Mouse (Mus musculus) intestine, embryonic 14.5 days (tissue): ENCODE data around the gene Tunar. TPM values are rescaled to one million over a fixed set of nuclear protein-coding genes. Genes with fewer than 3 reads are reported as not detected.
A peak's percentile ranks its signal among the peaks of the same experiment; 100 is the strongest.

ENCODE experiments used
- ATAC-seq: fragments of 200-750 bp; cut with Nextera tagmentation; replicated peaks from 2 replicates; pipeline ENCODE4 v1.8.0; 2017; ENCODE audit warnings: low read depth, moderate number of reproducible peaks, moderate TSS enrichment, moderate library complexity; ENCODE audit not compliant: low FRiP score, low TSS enrichment
- DNase-seq: peaks from one replicate; pipeline ENCODE4 v3.0.0-alpha.2; 2018; ENCODE audit warnings: low spot score
- H3K27ac ChIP-seq: fragments of 300-500 bp; sonication (generic); 2 replicates; pipeline ENCODE4 v1.5.1; 2014; ENCODE audit warnings: low read depth, mild to moderate bottlenecking, control low read depth
- H3K27me3 ChIP-seq: fragments of 300-500 bp; sonication (generic); replicated peaks from 2 replicates; pipeline ENCODE4 v1.6.1; 2014; ENCODE audit warnings: low read length, control low read depth; ENCODE audit not compliant: control insufficient read depth, insufficient read depth
- H3K36me3 ChIP-seq: fragments of 300-500 bp; sonication (generic); 2 replicates; pipeline ENCODE4 v1.6.1; 2014; ENCODE audit warnings: low read length, control low read depth; ENCODE audit not compliant: control insufficient read depth, insufficient read depth
- H3K4me1 ChIP-seq: fragments of 300-500 bp; sonication (generic); replicated peaks from 2 replicates; pipeline ENCODE4 v1.6.1; 2014; ENCODE audit warnings: low read length, control low read depth, mixed read lengths; ENCODE audit not compliant: control insufficient read depth, insufficient read depth
- H3K4me2 ChIP-seq: fragments of 300-500 bp; sonication (generic); 2 replicates; pipeline ENCODE4 v1.6.1; 2014; ENCODE audit warnings: low read length
- H3K4me3 ChIP-seq: fragments of 300-500 bp; sonication (generic); 2 replicates; pipeline ENCODE4 v1.5.1; 2014; ENCODE audit warnings: low read depth, low read length, control low read depth, mixed read lengths
- H3K9ac ChIP-seq: fragments of 300-500 bp; sonication (generic); 2 replicates; pipeline ENCODE4 v1.6.1; 2014; ENCODE audit warnings: mild to moderate bottlenecking, low read length
- H3K9me3 ChIP-seq: fragments of 300-500 bp; sonication (generic); 2 replicates; pipeline ENCODE4 v1.6.1; 2016; ENCODE audit warnings: low read length, control low read depth; ENCODE audit not compliant: control insufficient read depth
- WGBS: fragments of 180-500 bp; shearing (Covaris S2); extraction: QIAGEN DNeasy Blood & Tissue Kit; methylation state at CpG from one replicate; pipeline ENCODE4 v1.1.7; 2014; 5-methylcytosine and 5-hydroxymethylcytosine counted together
- polyA plus RNA-seq: library from polyadenylated mRNA; unstranded; fragments of >200 nt; fragmentation: Nextera tagmentation; extraction: Ambion mirVana; gene quantifications from 2 replicates; pipeline ENCODE4 v1.2.1, GENCODE M21; 2014

Tunar gene
- polyA plus RNA-seq, 1 experiment from 2014 or later: 0.18 TPM

DNA sequence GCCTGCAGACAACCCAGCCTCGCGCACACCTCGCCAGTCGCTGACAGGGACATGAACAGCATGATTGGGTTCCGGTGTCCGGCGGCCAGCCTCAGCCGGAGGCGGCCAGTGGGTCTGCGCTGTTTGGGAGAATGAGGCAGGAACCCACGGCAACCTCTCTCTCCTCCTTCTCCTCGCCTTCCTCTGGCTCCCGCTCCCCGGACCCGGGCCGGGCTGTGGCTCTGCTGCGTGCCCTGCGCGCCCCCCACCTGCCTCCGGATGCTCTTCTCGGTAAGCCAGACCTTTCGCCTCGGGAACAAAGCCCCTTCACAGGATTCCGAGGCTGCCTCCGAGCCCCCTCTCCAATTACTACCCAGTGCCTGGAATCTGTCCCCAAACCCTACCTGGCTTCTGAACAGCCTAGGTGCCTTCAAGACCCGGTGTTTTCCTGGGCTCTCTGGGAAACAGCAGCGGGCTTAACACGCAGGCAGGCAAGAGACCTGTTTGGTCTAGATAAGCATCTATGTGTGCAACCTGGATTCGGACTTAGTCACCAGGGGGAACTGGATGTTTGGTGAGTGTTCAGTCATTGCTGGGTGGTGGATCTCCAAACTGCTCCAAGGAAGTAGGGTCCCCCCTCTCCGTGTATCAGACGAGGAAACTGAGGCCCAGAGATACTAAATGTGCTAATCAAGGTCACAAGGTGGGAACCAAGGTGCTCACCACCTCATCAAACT is 3.8 kb downstream of the Tunar start:
- no peaks in the 10 kb centered on the region for H3K4me1 ChIP-seq
- ATAC-seq (no peak), DNase-seq (peak; percentile 64)
- H3K9ac ChIP-seq: peak overlapping the region; percentile 40
- H3K27me3 ChIP-seq: peaks cover 23% of the 10 kb centered on the region
- H3K36me3 ChIP-seq: no peaks in the 10 kb centered on the region
- 4% methylated on average over 31 of the region's 31 CpGs for WGBS
- H3K9me3 ChIP-seq: no peaks in the 10 kb centered on the region
- no peak overlapping the region for H3K27ac ChIP-seq
- peak overlapping the region; percentile 98 for H3K4me2 ChIP-seq
- H3K4me3 ChIP-seq: peak overlapping the region; percentile 55

DNA sequence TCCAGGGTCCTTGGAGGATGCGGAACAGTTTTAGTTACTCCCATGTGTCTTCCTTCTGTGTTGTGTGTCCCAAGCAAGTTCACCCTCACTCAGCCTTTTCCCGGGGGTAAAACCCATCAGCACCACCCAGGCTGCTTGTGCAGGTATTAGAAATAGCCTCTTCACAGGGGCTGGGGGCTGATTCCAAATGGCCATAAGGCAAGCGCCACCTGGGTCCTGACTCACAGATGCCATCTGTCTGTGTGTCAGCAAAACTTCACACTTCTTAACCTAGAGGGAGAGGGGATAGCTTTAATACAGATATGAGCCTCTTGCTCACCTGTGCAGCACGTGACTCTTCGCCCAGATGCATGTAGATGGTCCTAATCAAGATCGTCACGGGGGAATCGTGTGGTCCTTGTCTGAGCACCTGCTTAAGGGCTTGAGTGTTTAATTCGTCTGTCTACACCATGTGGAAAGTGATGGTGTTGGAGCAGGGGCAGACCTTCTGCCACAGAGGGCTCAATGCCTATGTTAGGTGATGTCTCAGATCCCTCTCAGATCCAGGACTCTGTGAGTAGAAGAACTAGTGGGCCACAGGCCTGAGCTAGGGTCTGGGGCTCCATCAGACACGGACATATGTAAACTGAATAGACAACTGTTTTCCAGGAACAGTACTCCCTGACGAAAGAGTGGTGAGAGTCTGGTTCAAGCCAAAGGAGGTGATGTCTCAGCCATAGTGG is 4.7 kb downstream of the Tunar start:
- no peaks in the 10 kb centered on the region for H3K36me3 ChIP-seq
- ATAC-seq (no peak), DNase-seq (no peak)
- H3K4me3 ChIP-seq: no peak overlapping the region
- 77% methylated on average over 11 of the region's 11 CpGs for WGBS
- no peaks in the 10 kb centered on the region for H3K4me1 ChIP-seq
- H3K9me3 ChIP-seq: no peaks in the 10 kb centered on the region
- peaks cover 23% of the 10 kb centered on the region for H3K27me3 ChIP-seq
- no peak overlapping the region for H3K4me2 ChIP-seq
- no peak overlapping the region for H3K9ac ChIP-seq
- no peak overlapping the region for H3K27ac ChIP-seq

DNA sequence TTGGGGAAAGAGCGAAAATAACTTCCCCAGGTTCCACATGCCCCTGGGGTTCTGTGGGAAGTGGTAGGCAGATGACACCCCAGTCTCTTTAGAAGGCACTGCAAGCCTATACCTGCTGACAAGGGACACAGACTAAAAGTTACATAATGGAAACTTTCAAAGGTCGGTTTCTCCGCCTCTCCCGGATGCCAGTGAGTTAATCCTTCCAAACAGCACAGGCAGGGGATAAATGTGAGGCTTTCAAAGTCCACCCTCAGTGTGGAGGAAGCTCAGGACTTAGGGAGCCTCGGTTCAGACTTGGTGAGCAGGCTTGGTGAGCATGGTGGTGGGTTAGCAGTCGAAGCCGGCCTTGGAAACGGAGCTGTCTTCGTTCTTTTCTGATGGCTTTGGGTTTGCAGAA is 7.9 kb downstream of the Tunar start:
- H3K4me2 ChIP-seq: no peak overlapping the region
- no peaks in the 10 kb centered on the region for H3K36me3 ChIP-seq
- WGBS: 55% methylated on average over 9 of the region's 9 CpGs
- H3K9ac ChIP-seq: no peak overlapping the region
- H3K9me3 ChIP-seq: no peaks in the 10 kb centered on the region
- no peaks in the 10 kb centered on the region for H3K4me1 ChIP-seq
- no peak overlapping the region for H3K27ac ChIP-seq
- DNase-seq (no peak), ATAC-seq (no peak)
- peaks cover 18% of the 10 kb centered on the region for H3K27me3 ChIP-seq
- H3K4me3 ChIP-seq: no peak overlapping the region

DNA sequence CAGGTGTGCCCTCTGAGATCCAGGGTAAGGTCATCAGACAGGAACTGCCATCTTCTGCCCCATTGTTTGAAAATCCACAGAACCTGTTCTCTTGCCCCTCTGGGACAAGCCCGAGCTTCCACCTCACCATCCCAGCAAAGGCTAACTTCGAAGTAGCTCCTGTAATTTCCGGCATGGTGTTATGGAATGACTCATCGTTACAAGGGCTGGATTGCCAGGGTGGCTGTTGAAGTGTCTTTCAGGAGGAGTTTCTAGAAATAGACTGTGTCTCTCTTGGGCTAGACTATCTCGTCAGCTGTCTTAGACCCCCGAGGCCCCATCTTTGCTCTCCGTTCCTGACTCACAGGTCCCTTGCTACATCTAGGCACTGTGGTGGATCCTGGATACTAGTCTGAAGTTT is 10.8 kb downstream of the Tunar start:
- WGBS: 86% methylated on average over 7 of the region's 7 CpGs
- Histone ChIP-seq H3K9me3 (no peaks in the 10 kb centered on the region), H3K36me3 (no peaks in the 10 kb centered on the region), H3K4me1 (no peaks in the 10 kb centered on the region), H3K9ac (no peak overlapping the region), H3K4me2 (no peak overlapping the region), H3K4me3 (no peak overlapping the region), H3K27me3 (no peaks in the 10 kb centered on the region), H3K27ac (no peak overlapping the region)
- no peak for ATAC-seq
- DNase-seq: no peak

DNA sequence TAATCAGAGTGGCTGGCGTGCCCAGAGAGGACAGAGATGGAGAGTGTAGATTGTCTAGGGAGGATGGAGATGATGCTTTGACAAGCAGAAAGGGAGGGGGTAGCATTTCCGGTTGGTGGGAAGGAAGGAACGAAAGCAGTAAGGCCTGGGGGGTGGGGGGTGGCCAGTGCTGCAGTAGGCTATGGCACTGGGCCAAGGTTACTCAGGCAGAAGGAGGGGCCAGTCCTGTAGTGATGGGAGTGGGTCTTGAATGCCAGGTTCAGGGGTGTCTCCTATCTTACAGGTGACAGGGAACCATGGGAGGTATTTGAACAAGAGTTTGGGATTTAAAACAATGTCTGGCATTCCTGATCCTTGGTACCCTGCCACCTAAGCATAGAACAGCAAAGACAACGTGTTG is 13.2 kb downstream of the Tunar start:
- ATAC-seq (no peak), DNase-seq (no peak)
- WGBS: 66% methylated on average over 4 of the region's 4 CpGs
- no peak overlapping the region for H3K27ac ChIP-seq
- no peaks in the 10 kb centered on the region for H3K9me3 ChIP-seq
- no peak overlapping the region for H3K9ac ChIP-seq
- H3K36me3 ChIP-seq: no peaks in the 10 kb centered on the region
- no peak overlapping the region for H3K4me2 ChIP-seq
- no peak overlapping the region for H3K4me3 ChIP-seq
- H3K4me1 ChIP-seq: no peaks in the 10 kb centered on the region
- H3K27me3 ChIP-seq: no peaks in the 10 kb centered on the region

DNA sequence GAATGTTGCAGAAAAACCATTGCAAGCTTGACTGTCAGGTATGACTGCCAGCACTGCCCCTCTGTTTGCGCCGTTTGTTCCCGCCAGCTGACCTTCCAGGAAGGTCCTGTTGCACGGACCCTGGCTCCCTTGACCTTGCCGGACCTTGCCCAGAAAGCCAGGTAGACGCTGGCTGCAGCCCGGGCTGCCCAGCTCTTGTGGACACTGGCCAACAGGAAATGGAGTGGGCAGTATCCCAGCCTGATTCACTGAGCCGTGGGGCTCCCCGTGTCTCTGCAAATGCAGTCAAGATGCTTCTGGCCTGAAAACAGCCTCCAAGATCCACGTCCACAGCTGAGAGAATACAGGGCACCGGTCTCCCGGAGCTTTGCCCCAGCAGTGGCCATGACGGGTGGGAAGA is 13.6 kb downstream of the Tunar start:
- no peaks in the 10 kb centered on the region for H3K27me3 ChIP-seq
- 78% methylated on average over 13 of the region's 13 CpGs for WGBS
- no peak overlapping the region for H3K4me3 ChIP-seq
- no peaks in the 10 kb centered on the region for H3K36me3 ChIP-seq
- no peak overlapping the region for H3K9ac ChIP-seq
- DNase-seq (no peak), ATAC-seq (no peak)
- H3K9me3 ChIP-seq: no peaks in the 10 kb centered on the region
- no peaks in the 10 kb centered on the region for H3K4me1 ChIP-seq
- H3K27ac ChIP-seq: no peak overlapping the region
- H3K4me2 ChIP-seq: no peak overlapping the region

DNA sequence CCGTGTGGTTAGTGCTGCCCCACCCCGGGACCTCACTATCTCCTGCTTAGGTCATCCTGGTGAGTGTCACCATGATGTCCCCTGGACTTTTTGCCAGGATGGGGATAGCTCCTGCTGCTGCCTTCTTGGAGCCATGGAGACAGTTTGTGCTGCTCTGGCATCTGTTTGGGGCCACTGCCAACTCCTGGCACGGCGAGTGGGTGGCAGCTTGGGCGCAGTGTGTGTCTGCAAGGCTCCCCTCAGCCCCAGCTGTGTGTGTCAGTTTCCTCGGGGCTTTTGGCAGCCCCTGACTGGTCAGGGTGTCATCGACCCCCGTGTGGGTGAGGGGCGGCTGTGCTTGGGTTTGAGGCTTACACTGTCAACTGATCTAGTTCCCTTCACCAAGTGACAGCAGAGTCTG is 20.6 kb downstream of the Tunar start:
- Histone ChIP-seq H3K4me2 (no peak overlapping the region), H3K9me3 (no peaks in the 10 kb centered on the region), H3K4me3 (no peak overlapping the region), H3K9ac (no peak overlapping the region), H3K27ac (no peak overlapping the region), H3K27me3 (no peaks in the 10 kb centered on the region), H3K4me1 (peaks cover 5% of the 10 kb centered on the region; the same call in 1 of the 2 replicates), H3K36me3 (no peaks in the 10 kb centered on the region)
- ATAC-seq (no peak), DNase-seq (no peak)
- WGBS: 84% methylated on average over 9 of the region's 9 CpGs

DNA sequence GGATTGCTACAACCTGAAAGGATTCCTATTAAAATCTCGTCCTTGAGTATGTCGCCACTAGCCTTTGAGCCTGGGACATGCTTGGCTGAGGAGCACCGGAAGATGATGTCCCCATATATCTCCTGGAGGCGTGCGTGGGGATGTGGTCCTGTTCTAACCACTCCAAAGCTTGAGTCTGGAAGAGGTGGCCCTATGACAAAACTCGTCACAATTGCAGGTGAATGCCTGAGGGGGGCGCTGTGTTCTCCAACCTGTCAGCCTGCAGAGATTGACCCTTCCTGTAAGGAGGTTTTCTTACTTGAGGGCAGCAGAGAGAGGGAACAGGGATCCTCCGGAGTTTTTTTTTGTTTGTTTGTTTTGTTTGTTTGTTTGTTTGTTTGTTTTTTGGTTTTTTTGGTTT is 21.1 kb downstream of the Tunar start:
- no peak overlapping the region for H3K9ac ChIP-seq
- H3K9me3 ChIP-seq: no peaks in the 10 kb centered on the region
- H3K27me3 ChIP-seq: no peaks in the 10 kb centered on the region
- DNase-seq (no peak), ATAC-seq (no peak)
- peaks cover 5% of the 10 kb centered on the region; the same call in 1 of the 2 replicates for H3K4me1 ChIP-seq
- no peak overlapping the region for H3K4me3 ChIP-seq
- no peak overlapping the region for H3K27ac ChIP-seq
- no peaks in the 10 kb centered on the region for H3K36me3 ChIP-seq
- 86% methylated on average over 8 of the region's 8 CpGs for WGBS
- H3K4me2 ChIP-seq: no peak overlapping the region

DNA sequence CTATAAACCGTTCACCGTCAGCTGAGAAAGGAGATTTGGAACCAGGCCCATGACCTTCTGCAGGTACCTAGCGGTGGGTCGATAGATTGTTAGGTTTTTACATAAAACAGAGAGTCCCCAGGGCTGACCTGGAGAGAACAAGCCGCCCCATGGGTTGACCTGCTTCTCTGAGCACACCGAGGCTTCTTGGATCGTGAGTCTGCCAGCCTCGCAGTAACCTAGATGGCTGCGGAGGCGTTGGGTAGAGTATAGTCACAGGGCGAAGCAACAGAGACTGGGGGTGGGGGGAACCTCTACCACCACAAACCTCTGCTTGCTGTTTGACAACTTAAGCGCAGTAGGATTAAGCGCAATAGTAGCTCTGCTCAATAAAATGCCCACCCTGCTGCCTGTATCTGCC is 23.1 kb downstream of the Tunar start:
- H3K4me3 ChIP-seq: no peak overlapping the region
- H3K27ac ChIP-seq: no peak overlapping the region
- H3K4me2 ChIP-seq: no peak overlapping the region
- no peaks in the 10 kb centered on the region for H3K27me3 ChIP-seq
- H3K36me3 ChIP-seq: no peaks in the 10 kb centered on the region
- ATAC-seq (no peak), DNase-seq (no peak)
- no peaks in the 10 kb centered on the region for H3K9me3 ChIP-seq
- whole genome bisulfite sequencing: 71% methylated on average over 13 of the region's 13 CpGs
- peaks cover 5% of the 10 kb centered on the region; the same call in 1 of the 2 replicates for H3K4me1 ChIP-seq
- no peak overlapping the region for H3K9ac ChIP-seq
